Mouse (Mus musculus) ovary, adult 18-20 months (tissue): ENCODE results near the gene Pcyt2.

Experiments used
- DNase-seq: peaks from one replicate; pipeline ENCODE4 v3.0.0; 2022; ENCODE audit warnings: low spot score, mixed read lengths

The Pcyt2 gene

DNA sequence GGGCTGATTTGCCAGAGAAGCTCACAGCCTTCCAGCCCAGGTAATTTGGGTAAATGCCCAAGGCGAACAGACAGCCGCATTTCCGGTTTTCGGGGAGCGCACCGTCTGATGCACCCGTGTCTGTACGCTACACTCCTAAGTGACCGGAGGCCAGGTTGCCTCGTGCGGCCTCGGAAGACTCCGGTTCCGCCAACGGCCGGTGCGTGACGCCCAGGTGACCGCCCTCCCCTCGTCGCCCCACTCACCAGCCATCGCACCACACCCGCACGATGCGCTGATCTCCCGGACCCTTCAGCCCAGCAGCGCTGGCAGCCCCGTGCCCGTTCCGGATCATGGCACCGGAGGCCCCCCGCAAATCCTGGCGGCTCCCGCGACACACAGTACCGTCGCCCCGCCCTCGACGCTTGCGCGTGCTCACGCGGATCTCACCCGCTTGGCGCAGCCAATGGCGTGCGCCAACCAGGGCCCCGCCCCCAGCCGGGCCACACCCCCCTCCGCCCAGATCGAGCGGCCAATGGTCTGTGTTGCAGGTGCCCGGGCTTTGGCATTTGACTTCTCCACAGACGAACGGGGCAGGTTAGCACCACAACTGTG lies at the start of gene Pcyt2:
Pcyt2 (minus strand) TSS at position 418 of the 594 bp plus-strand sequence.
- peak; percentile 84 for DNase-seq

DNA sequence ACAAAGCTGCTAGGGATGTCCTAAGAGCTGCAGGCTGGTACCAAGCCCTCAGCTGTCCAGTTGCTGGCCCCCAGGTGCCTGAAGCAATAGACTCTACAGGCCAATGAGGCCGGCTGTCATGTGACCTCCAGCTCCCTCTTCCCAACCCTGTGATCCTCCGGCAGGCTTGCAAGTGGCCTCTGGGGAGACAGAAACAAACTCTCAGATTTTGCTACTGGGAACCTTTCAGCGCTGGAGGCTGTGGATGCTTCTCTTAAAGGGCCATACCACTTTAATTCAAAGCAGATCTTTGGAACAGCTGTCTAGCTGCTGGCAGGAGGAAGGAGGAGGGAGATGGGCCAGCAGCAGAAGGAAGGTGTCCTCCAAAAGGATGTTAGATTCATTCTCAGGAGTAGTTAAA lies 48.9 kb upstream of the Pcyt2 start:
- no peak for DNase-seq

DNA sequence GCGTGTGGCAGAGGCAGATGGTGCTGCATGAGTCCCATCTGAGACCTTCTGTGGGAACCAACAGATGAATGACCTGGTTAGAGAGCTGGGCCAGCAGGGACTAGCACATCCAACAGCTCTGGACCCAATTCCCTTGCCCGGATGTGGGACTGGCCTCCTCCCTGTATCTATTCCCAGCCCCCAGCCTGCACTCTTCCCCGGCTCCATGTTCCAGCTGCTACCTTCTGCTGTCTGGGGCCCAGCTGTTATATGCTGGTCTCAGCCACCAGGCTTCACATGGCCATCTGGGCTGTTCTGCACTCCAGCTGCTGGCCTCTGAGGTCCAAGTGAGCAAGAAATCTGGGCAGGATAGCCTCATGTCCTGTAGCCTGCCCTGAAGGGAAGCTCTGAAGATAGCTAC lies 47.7 kb upstream of the Pcyt2 start:
- no peak for DNase-seq

DNA sequence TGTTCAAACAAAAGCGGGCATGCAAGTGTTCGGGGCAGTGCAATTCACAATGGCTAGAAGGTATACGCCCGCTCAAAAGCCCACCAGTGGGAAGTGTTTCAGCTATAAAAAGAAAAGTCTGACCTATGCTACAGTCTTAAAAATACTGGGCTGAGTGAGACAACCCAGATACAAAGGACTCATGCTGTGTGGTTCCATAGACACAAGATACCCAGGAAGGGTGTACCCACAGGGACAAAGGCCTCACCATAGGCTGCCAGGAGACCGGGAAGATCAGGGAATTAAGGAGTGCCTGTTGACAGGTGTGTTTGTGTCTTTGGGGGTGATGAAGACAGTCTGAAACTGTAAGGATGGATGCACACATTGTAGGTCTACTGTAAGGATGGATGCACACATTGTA lies 46.0 kb upstream of the Pcyt2 start:
- no peak for DNase-seq

DNA sequence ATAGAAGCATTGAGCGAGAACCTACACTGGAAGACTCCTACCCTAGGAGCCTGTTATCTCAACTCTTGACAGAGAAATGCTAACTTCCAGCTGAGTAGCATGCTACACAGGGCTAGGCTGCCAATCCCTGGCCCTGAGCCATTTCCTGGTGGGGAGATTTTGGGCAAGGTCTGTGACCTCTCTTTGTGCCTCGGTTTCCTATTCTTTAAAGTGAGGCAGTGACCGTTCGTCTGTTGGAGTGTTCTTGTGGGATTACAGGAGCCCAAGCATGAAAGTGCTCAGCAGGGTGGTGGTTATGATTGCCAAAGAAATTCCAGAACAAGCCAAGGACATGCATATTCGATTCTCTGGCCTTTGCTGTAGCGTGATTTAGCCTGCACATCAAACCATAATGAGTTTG lies 45.0 kb upstream of the Pcyt2 start:
- DNase-seq = no peak

DNA sequence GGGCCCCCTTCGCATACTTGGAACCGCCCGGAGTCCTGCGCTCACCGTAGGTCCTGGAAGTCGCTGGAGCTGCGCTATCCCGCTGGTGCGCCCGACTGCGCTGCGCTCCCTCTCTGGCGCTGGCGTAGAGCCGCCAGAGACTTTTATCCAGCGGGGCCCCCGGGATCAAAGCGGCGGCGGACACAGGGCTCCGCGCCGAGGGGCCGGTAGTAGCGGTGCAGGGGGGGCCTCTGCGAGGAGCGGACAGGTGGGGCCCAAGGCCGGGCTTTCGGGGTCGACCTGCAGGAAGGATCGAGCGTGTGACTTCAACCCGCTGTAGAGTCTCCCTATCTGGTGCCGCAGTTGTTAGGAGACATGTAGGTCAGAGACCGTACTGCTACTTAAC lies 43.3 kb upstream of the Pcyt2 start, which contains the start of gene Notum:
Notum (minus strand) TSS at position 100 of the 385 bp plus-strand sequence.
- no peak for DNase-seq

DNA sequence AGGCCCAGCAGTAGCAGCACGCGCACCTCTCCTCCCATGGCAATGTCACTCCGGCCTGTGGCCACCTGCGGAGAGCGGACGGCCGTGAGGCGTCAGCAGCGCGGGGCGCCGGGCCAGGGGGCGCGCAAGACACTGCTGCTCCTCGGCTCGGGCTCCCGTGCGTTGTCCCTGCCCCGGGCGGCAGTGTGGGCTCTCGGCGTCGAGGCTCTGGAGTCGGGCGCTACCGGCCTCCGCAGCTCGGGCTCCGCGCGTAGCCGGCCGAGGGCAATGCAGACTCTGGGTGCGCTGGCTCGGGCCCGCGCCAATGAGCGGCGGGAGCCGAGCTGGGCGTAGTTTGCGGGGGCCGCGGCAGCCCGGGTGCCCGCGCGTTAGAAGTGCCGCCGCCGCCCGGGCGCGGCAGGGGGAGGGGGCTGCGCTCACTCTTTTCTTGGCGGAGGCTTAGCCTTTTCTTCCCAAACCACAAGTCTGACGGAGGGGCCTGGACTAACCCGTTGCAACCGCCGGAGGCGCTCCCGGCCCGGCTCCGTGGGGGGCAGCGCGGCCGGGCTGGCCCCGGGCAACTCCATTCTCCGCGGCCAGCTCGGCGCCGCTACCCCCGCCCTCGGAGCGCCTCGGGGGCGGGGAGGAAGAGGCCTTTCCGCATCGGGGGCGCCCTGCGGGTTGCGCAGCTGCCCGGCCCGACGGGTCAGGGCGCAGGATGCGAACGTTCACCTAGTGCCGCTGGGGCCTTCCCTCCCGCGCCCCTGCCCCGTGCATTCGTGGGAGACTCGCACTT lies 42.8 kb upstream of the Pcyt2 start:
- DNase-seq = no peak

DNA sequence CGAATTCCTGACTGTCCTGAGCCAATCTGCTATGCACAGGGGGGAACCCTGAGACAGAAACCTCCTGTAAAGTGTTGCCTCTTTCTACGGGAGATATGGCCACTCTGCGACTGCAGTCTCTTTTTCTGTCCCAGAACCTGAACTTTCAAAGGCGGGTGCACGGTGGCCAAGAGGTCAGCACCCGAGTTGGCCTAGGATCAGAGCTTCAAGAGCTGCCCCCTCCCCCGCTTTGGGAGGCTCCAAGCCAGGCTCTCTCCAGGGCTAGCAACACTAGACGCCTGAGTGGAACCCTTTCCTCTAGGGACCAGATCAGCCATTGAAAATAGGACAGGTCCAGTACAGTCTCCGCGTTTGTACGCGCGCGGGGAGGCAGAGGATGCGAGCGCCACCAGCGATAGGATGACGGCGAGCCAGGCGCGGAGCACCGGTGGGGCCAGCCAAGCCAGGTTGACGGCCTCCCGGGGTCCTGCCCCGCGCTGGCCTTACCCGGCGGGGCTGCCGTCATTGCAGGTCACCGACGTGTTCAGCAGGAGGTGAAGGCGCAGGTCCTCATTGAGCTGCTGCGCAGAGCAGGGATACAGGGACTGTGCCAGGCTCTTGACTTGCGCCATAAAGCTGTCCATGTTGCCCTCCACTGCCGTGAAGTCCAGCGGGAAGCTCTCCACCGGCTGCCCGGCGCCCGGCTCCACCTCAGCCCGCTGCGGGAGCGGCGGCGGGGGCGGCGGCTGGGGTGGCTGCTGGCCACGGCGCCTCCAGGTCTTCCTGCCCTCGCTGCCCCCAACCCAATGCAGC lies 42.0 kb upstream of the Pcyt2 start:
- no peak for DNase-seq

DNA sequence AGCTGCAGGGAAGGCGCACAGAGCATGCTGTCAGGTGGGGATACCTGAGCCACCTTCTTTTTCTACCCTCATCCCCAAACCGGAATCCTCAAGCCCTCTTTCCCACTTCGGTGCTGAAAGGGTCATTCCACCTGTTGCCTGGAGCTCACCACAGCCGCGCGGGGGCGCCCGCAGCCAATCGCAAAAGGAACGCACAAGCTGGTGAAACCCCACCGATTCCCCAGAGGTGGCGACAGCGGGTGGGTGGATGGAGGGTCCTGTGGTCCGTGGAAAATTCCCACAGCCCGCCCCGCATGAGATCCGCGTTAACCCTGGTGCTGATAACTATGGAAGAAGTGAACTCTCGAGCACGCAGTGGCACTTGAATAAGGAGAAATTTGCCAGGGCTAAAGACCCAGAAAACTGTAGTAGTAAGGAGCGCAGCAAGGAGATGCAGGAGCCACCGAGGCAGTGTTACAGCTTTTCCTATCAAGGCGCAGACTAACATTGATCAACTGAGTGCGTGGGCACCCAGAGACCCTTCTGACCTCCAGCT lies 41.2 kb upstream of the Pcyt2 start:
- no peak for DNase-seq

DNA sequence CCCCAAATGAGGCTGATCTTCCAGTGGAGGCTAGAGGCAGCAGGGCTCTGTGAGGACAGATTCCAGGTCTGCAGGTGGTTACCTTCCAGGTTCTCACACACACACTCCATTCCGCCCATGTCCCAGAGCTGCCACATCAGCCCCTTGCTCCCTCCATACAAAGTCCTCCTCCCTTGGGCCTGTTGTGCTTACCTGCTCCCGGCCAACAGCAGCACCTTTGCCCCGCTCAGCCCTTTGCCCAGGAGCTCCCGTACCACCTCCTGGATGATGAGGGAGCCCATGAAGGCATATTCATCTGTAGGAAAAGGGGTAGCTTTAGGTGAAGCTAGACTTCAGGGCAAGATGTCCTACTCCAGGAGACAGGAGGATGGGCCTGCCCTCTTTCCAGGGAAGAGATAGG lies 39.6 kb upstream of the Pcyt2 start:
- no peak for DNase-seq

DNA sequence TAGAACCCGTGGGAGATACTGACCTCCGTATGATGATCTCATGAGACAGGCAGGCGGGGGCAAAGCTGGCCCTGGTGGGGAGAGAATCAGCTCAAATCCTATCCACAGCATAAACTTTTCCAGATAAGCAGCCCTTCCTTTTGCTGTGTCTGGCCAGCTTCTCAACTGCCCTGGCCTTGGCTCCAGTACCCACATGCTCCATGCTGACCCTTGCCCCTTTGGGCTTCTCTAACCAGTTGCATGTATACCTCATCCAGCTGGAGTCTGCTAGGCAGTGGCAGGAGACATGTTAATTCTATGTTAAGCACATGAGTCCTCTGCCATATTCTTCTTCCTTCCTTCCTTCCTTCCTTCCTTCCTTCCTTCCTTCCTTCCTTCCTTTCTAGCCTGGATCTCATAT lies 37.0 kb upstream of the Pcyt2 start:
- no peak for DNase-seq

DNA sequence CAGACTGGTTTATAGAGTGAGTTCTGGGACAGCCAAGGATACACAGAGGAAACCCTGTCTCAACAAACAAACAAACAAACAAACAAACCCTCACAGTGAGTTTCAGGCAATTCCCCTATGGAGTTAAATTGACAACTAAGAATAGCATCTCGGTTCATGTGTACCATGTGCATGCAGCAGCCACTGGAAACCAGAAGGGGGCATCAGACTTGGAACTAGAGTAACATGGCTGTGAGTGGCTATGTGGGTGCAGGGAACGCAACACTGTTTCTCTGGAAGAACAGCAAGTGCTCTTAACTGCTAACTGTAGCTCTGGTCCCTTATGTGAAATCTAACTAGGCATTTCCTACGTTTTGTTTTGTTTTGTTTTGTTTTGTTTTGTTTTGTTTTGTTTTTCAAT lies 34.1 kb upstream of the Pcyt2 start:
- DNase-seq = no peak

DNA sequence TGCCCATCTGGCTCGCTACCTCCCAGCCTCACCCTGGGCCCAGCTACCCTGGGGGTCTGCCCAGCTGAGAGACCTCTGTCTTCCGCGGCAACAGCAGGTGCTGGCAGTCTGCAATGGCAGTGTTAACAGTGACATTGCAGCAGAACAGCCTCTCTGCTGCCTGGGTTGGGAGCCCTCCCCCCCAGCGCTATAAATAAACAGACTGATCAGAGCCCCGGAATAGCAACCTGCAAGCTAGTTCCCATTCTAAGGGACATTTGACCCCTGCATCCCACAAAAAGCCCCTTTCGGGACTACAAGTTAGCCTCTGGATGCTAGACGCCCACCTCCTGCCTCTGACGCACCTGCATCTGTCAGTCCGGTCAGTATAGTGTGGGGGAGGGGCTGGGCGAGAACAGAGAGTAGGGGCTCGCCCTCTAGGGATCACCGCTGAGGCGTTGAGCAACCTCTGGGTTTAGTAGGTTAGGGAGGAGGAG lies 30.3 kb upstream of the Pcyt2 start, which contains the start of gene Myadml2:
Myadml2 (minus strand) TSS at position 158 of the 476 bp plus-strand sequence.
- no peak for DNase-seq

DNA sequence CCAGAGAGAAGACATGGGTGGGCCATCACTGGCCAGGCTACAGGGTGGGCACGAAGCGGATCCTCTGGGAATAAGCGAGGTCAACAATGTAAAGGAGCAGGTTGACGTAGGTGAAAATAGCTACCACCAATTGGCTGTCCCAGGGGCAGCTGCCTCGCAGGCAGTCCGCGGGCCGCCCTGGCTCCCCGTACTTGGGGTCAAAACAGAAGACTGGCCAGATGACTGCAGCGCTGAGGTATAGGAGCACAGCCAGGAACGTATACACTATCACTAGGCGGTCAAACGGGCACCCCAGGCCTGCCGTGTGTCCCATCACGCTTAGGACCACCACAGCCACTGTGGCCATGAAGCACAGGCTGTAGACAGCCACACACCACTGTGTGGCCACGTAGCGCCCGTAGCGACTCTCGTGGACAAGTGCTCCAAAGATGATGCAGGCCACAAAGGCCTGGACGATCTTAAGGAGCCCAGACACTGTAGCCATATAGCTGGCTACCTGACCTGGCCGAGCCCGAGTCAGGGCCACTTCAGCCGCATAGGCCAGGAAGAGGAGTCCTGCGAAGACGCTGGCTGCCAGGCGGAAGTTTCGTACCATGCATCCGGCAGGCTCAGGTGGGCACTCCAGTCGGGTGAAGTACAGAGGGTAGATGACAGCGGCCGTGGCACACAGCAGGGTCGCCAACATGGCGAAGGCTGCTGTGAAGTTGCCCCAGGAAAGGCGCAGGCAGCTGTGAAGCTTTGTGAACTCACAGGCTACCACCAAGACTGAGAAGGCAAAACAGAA lies 29.5 kb upstream of the Pcyt2 start:
- DNase-seq = no peak

DNA sequence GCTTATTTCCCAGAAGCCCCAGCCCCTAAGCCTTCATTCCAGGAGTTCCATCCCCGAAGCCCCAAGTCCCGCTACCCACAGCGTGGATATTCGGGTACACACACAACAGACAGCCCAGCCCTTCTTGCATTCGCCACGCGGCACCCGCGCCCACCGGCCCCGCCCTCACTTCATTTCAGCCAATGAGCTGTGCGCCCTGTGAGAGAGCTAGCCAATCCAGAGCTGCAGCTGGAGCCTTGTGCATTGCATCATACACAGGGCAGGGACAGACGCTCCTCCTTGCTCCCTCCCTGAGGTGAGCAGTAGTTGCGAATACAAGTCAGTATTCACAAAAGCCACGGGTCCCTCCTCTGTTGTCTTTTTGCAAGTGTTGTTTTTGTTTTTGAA lies 25.9 kb upstream of the Pcyt2 start, which contains the start of gene Pycr1:
Pycr1 (minus strand) TSS at position 169 of the 387 bp plus-strand sequence.
- peak; percentile 89 for DNase-seq

DNA sequence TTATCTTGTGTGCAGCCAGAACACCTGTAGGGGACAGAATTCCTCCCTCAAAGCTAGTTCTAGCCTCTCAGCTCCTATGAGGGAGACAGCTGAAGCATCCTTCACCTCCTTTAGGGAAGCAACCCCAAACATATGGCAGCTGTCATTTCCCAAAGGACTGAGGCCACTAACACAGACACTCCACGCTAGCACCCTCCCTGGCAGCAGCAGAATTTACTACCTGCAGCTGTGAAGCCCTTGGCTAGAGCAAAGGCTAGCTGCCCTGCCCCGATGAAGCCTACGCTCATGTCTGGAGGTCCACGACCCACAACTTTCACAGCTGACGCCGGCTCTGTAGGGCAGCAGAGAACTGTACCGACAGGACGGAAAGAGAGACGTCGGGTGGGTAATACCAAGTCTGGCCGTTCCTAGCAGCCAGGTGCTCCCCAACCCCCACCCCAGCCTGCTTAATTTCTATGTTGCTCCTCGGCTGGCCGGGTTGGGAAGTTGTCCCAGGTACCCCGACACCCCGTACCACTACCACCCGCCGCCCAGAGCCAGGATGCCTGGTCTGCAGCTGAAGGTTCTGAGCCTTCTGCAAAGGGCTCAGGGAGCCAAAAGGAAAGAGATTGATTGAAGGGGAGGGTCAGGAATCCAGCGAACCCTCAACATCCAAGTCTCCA lies 25.3 kb upstream of the Pcyt2 start:
- no peak for DNase-seq

DNA sequence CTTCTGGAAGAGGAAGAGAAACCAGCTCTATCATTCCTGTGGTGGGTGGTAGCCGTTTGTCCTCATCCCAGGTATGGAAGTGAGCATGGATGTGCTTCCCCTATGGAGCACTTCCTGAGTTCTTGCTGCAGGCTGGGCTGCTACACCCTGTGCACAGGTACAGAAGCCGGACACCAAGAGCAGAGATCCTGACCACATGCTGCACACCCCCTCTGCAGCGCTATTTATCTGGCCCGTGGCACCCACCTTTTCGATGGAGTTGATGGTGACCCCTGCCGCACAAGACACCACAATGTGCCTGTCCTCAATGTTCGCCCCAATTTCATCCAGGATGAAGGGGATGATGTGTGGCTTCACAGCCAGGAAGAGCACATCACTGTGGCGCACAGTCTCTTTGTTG lies 24.1 kb upstream of the Pcyt2 start:
- no peak for DNase-seq

DNA sequence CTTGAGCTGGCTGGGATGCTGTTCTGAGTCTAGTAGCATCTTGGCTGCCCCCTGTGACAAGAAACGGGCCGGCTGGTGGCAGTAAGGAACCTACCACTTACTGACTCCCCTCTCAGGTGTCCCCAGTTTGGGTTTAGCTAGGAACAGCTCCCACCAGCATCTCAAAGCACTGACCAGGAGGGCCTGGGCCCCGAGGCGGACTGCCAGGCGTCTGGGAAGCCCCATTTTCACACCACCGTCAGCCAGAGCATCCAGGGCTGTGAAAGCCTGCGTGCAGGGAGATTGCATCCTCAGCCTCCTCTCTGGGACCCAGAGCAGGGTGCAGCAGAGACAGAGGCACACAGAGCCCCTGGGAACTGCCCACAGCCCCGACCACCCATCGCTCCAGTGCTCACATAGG lies 23.5 kb upstream of the Pcyt2 start:
- DNase-seq = no peak

DNA sequence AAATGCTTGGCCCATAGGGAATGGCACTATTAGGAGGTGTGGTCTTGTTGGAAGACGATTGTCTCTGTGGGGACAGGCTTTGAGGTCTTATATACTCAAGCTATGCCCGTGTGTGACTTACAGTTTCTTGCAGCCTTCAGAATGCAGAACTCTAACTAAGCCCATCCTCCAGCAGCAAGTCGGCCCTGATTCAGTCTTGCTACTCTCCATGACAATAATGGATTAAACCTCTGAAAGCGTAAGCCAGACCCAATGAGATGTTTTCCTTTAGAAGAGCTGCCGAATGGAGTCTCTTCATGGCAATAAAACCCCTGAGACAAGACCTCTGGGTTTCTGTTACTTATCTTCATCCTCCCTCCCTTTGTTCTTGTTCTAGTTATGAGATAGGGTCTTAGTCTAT lies 17.1 kb upstream of the Pcyt2 start:
- no peak for DNase-seq

DNA sequence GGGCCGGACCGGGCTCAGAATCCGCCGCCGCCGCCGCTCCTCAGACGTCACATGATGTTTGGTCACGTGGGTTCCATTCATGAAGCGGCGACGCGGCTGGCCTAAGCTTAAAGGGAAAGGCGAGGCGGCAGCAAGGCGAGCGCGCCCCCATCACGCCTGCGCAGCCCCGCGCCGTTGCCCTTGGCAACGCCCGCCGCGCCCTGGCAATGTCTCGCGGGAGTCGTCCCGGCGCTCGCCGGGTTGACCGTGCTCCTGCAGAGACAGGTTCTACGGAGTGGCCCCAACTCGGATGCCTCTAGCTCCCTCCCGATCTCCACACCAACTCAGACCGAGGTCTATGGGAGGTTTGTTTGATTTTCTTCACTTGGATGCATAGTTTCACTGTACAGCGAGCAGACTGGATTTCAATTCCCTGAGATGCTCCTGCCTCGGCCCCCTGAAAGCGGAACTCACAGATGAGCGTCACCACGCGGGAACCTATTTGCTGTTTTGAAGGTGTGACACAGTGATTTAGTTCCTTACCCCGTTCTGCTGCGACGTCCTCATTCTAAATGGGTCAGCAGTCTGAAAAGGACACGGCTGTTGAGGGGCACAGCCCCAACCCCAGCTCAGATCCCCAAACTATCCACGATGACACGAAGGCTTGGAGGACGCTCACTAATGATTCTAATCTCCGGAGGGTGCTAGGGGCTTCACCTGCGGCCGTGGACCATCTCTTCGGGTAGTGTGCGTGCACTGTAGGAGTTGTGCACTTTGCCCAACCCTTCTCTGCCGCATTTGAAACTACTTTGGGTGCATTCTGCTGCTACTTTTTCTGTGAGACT lies 16.0 kb upstream of the Pcyt2 start, which contains the start of gene Mafg:
Mafg (minus strand) TSS at position 81 of the 824 bp plus-strand sequence.
- DNase-seq = peak; percentile 92
